Mouse (Mus musculus): ENCODE data around the gene Dtd1. TPM values are rescaled to one million over a fixed set of nuclear protein-coding genes. Genes with fewer than 3 reads are reported as not detected.
A peak's percentile ranks its signal among the peaks of the same experiment; 100 is the strongest.
"Not testable (repeated sequence)": the region's sequence is repeated elsewhere in the genome, so short reads cannot be mapped to it uniquely, and the experiment has no call there.

Dtd1 gene
- total RNA-seq (2021), result 10 to 100 TPM; 11.7 TPM
- long read RNA-seq, experiment 1, transcript Dtd1-201 (6 exons, 1,350 nt), result major isoform, 15 of 15 reads
- long read RNA-seq, experiment 1, partial matches to known transcripts, result 0 of 15 reads
- long read RNA-seq, experiment 1, other reads (novel, unspliced or antisense), result 0 of 15 reads
- long read RNA-seq, experiment 2, transcript Dtd1-201 (6 exons, 1,350 nt), result major isoform, 13 of 15 reads
- long read RNA-seq, experiment 2, partial matches to known transcripts, result 0 of 15 reads
- long read RNA-seq, experiment 2, other reads (novel, unspliced or antisense), result 2 of 15 reads

DNA sequence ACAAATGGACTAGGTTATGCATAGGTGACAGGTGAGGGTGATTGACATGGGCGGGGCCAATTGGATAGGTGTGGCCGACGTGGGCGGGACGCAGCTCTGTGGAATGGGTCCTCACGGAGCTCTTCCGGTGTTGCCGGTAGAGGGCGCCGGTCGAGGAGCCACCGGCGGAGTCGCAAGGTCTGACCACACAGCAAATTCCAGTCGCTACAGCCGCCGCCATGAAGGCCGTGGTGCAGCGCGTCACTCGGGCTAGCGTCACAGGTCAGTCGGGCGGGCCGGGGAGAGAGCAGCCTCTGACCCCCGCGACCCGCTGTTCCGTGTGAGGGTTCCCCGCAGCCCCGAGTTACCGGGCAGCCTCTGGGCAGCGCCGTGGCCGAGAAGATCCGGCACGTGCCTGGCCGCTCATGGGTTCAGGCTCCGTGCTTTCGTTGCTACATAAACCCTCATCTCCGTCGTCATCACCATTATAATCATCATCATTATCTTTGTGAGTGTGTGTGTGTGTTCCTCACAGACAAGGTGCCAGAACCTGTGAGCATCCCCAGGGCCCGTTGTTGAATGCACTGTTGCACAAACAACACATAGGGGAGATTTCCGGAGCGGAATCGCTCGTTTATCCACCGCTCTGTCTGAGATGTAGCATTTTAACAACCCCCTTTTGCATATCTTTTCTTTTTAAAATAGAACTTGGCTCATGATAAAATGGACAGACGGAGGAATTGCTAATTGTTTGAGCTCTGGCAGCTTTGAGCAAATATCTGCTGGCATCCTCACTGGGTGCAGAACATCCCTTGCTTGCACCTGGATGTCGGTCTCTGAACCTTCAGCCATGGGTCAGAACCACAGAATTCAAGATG, at the start of gene Dtd1:
Dtd1 (plus strand) TSS at position 67 of the 857 bp plus-strand sequence.
- peak; percentile 90 for DNase-seq
- intact Hi-C loops (cut with DNase I), result no loop called here

DNA sequence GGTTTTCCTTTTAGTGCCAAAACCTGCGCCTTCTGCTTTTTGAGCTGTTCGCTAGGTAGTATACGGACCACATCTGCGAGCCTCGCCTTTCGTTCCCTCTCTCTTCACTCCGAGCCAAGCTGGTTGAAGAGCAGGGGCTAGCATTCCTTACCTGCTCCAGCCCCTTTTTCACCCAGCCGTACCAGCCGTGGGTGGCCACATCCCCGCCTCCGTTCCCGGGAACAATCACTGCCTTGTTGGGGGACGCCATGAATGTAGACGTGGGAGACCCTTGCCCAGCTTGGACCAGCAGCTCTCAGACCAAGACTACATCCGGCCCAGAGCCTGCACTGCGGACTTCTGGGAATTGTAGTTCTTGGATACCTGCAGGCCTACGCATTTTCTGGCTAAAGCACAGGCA, 49.2 kb upstream of the Dtd1 start, which contains the start of gene Rbbp9:
Rbbp9 (minus strand) TSS at position 341 of the 400 bp plus-strand sequence.
- intact Hi-C loops (cut with DNase I), result no loop called here
- peak; percentile 48 to 51 for DNase-seq

DNA sequence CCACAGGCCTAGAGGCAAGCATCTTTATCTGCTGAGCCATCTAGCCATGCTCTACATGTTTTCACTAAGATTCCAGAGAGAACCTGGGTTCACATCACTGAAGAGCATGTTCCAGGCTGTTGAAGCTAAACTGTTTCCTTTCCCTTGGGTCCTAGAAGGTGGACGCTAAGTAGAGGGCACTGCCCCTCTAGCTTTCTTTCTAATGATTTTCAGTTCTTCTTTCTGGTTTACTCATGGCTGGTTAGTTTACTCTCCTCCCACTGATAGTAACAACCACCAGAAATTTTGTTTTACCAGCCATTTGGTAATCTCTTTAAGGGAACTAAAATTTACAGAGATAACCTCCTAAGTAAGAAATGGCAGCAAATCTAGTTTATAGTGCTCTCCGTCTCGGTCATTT, 45.8 kb upstream of the Dtd1 start:
- intact Hi-C loops (cut with DNase I), result no loop called here
- no peak for DNase-seq

DNA sequence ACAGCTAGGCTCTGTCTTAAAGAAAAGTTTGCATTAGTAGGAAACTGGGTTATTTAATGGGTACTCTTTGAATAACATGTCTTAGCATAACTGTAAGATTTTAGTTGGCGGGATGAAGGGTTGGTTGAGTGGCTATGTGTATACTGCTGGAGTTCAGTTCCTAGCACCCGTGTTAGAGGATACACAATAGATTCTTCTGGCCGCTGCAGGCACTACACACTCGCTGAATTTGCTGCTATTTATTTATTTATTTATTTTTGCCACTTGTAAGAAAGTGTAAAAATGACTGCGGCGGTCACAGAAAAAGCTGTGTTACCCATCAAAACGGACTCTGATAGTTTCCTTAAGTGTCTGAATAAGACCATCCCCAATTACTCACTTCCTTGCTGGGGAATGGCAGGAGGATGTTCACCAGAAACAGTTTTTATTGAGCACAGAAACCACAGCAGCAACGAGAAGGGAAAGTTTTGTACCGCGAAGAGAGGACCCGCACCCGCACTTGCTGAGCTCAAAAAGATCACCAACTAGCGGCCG, 44.3 kb upstream of the Dtd1 start:
- no peak for DNase-seq
- intact Hi-C loops (cut with DNase I), result no loop called here

DNA sequence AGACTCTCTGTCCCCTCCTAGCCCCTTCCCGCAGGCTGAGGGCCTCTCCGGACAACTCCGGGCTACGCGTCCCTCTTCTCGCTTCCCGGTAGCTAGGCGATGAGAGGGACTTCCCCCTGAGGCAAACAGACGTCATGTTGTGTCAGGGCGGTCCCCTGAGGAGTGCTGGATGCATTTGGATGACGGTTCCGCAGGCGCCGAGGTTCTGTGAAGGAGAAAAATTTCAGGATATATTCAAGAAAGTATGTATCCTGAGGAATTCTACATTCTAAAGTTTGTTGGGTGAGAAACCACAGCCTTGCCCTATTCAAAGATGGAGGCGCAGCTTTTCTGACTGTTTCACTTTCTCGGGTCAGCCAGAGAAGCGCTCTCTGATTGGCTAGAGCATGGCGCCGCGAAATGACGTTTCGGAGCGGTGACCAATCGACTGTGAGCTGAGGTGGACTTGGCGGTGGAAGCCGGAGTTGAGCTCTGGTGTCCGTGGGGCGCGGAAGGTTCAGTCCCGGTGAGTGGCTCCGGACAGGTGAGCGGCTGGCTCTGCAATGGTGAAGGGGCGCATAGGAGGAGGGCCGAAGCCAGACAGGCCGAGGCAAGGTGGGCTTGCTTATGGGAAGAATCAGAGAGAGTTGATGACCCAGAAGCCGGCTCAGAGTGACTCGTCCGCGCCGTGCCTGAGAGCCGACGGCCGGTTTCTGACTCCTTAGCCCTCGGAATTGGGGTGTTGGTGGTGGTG, 43.7 kb upstream of the Dtd1 start, which contains the start of gene Sec23b:
Sec23b (plus strand) TSS at position 410 of the 733 bp plus-strand sequence.
- intact Hi-C loops (cut with DNase I), result no loop called here

DNA sequence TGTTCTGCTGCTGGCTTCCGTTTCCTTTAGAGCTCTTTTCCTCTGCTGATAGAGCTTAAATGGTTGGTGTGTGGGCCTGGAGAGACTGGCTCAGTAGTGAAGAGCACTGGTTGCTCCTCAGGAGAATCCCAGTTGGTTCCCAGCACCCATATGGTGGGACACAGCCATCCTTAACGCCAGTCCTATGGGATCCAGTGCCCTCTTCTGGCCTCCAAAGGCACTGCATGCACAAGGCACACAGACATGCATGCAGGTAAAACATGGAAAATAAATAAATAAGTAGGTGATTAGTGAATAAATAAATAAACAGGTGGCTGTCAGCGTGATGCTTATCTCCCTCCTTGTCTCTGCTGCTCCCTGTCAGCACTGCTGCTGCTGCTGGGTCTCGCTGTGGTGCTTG, 11.0 kb upstream of the Dtd1 start:
- intact Hi-C loops (cut with DNase I), result no loop called here
- DNase-seq, result no peak

More for the DNA sequence above, 43.7 kb upstream of the Dtd1 start, which contains the start of gene Sec23b:
- peak; percentile 92 to 97 for DNase-seq

DNA sequence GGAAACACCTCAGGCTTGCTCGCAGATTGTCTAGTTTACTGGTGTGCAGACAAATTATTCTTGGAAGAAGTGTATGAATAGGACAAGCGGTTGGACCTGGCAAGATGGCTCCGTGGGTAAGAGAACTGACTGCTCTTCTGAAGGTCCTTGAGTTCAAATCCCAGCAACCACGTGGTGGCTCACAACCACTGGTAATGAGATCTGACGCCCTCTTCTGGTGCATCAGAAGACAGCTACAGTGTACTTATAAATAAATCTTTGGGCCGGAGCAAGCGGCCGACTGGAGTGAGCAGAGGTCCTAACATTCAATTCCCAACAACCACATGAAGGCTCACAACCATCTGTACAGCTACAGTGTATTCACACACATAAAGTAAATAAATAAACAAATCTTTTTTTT, 6.7 kb upstream of the Dtd1 start:
- DNase-seq; intact Hi-C loops (cut with DNase I): not testable (repeated sequence)

DNA sequence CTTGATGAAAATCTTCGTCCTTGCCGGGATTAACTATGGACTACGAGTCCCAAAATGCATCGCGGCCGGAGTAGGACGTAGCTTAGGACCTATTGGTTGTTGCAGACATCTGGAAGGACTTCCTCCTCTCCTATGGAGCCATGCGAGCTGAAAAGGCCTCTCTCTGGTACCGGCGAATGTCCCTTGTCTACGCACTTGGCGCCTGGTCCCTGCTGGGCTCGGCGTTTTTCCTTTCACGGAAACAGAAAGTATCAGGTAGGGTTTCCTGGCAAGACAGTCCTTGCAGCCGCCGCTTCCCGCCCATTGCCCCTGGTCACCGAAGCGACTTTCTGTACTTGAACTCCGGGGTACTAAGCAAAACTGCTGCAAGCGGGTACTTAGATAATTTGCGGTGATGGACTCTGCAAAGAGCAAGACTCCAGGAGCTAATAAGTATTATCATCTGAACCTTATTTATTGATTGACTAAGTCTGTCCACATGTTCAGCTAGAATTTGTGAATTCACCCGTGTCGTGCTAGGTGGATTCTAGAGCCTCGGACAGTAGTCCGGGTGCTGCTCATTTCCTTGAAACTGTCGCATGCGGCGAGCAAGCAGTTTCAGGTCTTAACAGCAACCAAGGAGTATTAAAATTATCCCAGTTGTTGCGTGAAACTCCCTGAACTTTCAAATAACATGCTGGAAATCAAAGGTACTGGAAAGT, 5.6 kb upstream of the Dtd1 start, which contains the start of gene Smim26:
Smim26 (plus strand) TSS at position 104 of the 701 bp plus-strand sequence.
- peak; percentile 70 to 78 for DNase-seq
- intact Hi-C loops (cut with DNase I), result no loop called here

DNA sequence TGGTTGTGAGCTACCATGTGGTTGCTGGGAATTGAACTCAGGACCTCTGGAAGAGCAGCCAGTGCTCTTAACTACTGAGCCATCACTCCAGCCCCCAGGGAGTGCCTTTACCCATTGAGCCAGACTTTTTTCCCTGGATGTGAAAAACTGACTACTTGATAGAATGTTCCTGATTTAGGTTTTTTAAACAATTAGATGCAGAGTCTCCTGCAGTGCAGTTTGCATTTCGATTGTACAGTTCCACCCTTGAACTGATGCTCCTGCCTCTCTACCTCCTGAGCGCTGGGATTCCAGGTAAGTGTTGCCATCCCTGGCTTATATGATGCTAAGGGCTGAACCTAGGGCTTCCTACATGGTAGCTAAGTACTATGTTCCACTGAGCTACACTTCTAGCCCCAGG, 1.7 kb upstream of the Dtd1 start:
- intact Hi-C loops (cut with DNase I), result no loop called here
- no peak for DNase-seq

DNA sequence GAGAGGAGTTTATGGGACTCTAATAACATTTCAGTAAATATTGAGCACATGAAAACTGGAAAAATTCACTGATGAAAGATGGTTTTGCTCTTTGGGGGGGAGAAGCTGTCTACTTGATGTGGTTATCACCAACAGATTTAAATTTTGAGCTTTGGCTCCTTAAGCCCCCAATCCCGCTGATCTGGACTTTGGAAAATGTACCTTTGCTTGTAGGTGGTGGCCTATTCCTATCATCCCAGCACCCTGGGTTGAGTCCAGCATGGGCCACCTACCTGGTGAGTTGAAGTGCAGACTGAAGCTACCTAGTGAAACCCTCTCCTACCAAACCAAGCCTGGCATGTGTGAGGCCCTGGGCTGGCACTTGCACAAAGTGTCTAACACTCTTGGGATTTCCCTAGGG, 1.9 kb downstream of the Dtd1 start:
- DNase-seq, result no peak
- intact Hi-C loops (cut with DNase I), result no loop called here

DNA sequence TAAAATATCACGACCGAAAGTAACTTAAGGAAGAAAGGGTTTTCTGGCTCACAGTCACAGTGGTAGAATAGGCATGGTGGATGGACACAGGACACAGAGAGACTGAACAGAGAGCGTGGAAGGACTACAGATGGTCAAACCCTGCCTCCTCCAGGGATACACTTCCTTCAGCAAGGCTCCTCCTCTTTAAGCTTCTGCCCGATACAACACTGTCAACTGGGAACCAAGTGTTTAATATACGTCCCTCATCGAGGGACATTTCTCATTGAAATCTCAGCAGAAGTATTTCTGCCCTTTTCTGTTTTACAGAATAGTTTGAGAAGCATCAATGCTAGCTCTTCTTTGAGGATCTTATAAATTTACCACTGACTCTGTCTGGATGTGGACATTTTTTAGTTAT, 14.3 kb downstream of the Dtd1 start:
- intact Hi-C loops (cut with DNase I), result no loop called here
- DNase-seq, result no peak

DNA sequence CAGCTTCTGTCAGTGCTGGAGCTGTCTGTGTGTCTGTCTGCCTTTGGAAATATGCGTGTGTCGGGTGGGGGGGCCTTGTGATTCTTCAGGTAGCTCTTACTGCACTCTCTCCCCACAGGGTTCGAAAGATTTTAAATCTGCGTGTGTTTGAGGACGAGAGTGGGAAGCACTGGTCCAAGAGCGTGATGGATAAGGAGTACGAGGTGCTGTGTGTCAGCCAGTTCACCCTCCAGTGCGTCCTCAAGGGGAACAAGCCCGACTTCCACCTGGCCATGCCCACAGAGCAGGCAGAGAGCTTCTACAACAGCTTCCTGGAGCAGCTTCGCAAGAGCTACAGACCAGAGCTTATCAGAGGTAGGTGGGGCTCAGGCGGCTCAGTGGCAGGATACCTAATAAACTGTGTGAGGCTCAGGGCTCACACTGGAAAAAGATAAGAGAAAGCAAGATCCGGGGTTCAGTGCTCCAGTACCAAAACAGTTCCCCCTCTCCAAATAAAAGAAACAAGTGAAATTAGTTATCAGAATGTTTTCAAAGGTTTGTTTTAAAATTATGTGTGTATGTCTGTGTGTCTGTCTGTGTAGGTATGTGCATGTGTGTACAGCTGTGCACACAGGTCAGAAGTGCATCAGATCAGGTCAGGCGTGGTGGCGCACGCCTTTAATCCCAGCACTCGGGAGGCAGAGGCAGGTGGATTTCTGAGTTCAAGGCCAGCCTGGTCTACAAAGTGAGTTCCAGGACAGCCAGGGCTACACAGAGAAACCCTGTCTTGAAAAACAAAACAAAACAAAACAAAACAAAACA, 17.6 kb downstream of the Dtd1 start:
- DNase-seq, result no peak
- intact Hi-C loops (cut with DNase I), result no loop called here

DNA sequence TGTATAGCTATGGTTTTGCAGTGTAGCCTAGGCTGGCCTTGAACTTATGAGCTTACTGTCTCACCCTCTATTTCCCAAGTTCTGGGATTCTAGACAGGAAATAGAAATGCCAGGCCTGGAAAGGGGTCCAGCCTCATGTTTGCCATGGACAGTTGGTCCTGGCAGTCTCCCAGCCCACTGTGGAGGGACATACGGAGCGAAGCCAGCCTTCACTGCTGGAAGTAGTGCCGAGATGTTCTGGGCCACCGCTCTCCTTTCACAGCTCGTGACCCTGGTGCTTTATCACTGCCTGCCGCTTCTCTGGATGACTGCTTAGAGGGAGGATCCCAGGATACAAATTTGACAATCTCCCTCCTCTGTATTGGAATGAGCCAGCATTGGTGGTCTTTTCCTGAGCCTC, 21.8 kb downstream of the Dtd1 start:
- intact Hi-C loops (cut with DNase I), result no loop called here
- DNase-seq, result no peak

DNA sequence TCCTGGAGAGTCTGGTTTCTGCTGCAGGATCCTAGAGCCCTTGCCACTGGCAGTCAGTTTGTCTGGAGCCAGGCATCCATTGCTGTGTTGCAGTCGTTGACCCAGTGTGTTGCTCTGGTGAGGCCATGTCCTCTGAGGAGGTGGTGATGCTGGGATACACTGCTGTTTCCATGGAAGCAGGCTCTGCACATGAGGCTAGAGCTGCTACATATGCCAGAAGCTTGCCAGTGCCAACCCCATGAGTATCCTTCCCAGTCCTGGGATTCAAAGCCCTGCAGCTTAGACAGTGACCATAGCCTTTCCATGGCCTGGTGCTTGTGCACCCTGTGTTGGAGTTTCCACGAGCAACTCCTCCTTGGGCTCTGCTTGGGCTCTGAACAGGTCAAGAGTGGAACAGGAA, 33.9 kb downstream of the Dtd1 start:
- DNase-seq, result no peak
- intact Hi-C loops (cut with DNase I), result loop anchor here (10.0 kb wide), 1 partner anchor 531 kb away; the partner anchor contains the start of gene Slc24a3

DNA sequence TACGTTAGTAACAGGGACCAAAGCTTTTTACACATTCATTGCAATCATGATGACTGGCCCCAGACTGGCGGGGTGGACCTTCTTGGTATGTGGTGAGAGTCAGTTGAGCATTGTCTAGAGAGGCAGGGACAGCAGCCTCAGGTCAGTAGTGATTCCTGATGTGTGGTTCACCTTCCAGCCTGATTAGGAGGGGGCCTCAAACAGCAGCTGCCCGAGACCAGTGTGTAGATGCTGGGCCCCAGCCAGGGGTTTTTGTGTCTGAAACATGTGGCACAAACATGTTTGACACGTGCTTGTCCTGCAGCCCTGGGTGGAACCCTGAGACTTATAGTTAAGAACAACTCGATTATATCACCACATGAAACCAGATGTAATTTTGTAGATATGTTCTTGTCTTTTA, 34.5 kb downstream of the Dtd1 start:
- intact Hi-C loops (cut with DNase I), result loop anchor here (10.0 kb wide), 1 partner anchor 531 kb away; the partner anchor contains the start of gene Slc24a3
- no peak for DNase-seq

DNA sequence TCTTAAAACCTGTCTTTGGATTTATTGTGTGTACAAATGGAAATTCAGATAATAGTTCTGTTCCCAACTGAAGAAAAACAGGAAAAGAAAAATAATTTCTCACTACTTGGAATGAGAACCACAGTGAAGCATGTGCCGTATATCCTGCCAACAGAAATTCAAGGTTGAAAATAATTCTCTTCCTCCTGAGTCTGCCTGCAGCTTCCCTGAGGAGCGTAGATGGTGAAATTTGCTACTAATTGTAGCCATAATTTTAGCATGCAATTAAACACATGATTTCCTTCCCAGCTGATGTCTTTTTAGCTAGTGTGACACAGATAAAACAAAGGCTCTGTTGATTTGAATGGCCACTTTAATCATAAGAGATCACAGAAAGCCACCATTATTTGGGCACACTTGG, 35.0 kb downstream of the Dtd1 start:
- no peak for DNase-seq
- intact Hi-C loops (cut with DNase I), result loop anchor here (5.0 to 10.0 kb wide), 3 partner anchors 530 to 953 kb away; partner anchors contain the start of gene Slc24a3

DNA sequence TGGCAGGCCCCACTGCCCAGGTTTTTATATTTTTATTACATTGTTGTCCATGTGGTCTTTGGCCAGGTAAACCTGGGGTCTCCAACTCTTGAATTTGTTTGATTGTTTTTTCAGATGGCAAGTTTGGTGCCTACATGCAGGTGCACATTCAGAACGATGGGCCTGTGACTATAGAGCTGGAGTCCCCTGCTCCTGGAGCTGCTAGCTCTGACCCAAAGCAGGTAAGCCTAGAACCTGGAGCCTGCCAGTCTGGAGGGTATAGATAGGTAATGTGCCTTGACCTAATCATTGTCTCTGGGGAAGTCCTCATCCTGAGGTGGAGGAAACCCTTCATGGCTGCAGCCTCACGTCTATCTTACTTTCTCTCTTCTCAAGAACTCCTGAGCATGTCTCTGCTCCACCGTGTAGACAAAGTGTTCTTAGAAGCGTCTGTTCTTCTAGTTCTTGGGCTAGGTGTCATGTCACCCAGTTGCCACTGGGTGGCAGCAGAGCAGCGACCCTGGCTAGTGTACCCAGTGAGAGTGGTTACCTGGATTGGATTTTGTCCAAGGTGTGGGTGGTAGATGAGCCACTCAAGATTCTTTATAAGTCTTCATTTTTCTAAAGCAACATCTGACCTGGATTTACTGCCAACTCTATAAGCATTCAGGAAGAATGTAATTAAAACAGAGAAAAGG, 36.1 kb downstream of the Dtd1 start:
- peak; percentile 59 to 72 for DNase-seq
- intact Hi-C loops (cut with DNase I), result loop anchor here (5.0 to 10.0 kb wide), 3 partner anchors 529 to 952 kb away; partner anchors contain the start of gene Slc24a3

DNA sequence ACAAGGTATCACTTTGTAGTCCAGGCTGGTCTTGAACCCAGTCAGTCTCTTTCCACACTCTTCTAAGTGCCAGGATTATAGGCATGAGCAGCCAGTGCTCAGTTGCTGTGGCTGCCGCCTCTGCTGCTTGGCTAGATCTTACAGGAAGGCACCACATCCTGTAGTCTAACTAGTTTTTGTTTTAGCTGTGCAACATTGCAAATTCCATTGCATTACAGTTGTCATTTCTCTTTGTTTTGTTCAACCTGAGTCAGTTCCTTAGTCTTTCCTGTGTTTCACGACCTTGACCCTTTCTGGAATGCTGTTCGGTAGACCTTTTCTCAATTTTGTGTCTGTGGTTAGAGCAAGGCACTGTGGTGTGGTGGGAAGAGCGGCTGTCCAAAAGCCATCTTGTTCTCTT, 37.5 kb downstream of the Dtd1 start:
- intact Hi-C loops (cut with DNase I), result loop anchor here (5.0 to 10.0 kb wide), 3 partner anchors 528 to 950 kb away; partner anchors contain the start of gene Slc24a3
- no peak for DNase-seq
